13 mouse cellular contexts compared by ENCODE assay signal in the genomic region with DNA sequence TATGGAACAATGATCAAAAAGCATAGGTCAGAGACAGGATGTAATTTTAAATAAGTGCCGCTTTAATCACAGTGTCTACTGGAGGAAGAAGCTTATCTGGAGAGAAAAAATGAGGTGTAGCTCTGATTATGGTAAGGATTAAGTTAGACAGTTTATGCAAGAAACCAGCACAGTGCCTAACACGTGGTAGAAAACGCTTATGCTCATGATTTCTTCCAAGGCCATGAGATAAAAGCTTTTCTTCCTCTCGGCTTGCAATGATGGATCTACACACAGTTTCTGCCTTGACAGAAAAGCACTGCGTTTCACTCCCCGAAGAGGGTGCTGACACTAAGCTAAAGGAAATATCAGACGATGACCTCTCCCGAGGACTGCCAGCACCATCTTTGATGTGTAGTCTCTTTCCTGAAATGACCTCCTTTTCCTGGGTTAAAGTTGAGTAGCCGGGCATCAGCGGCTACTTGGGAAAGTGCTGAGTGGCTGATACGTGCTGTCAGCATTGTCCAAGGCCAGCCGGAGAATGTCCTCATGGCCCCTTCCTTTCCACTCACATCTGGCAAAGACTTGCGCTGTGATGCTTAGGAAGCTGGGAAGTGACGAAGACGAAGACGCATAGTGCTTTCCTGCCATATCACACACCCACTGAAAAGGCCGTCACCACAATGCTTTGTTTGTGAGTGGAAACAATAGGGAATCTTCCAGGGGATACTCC.
A peak's percentile ranks its signal among the peaks of the same experiment; 100 is the strongest.
DNase-seq lines count a peak whose midpoint lies in the region; ATAC-seq lines count a peak whose summit lies in the region.
"Had no signal": no experiment of that assay in that cellular context is flagged by ENCODE, and none has a peak within 500 bp of the region (broad histone marks: within the 10 kb centered on the region; RNA-seq: fewer than 3 reads in every experiment).

No protein-coding gene starts in this region.

- peaks cover 54% of the 10 kb centered on the region for H3K27me3 ChIP-seq in heart, embryonic 11.5 days (ENCODE audit: control insufficient read depth, insufficient read depth, low read length)
- no peaks in the 10 kb centered on the region for H3K27me3 ChIP-seq in kidney, embryonic 16.5 days (ENCODE audit: insufficient read depth, low read length)
- H3K27me3 ChIP-seq: embryonic facial prominence, embryonic 13.5 days had no signal

- H3K9me3 ChIP-seq in heart, embryonic 11.5 days (replicated peaks; ENCODE audit: control insufficient read depth, low read length) = no peaks in the 10 kb centered on the region
- H3K9me3 ChIP-seq in kidney, embryonic 16.5 days (ENCODE audit: low read length) = no peaks in the 10 kb centered on the region
- H3K9me3 ChIP-seq: embryonic facial prominence, embryonic 13.5 days had no signal

- H3K4me3 ChIP-seq in heart, embryonic 11.5 days (ENCODE audit: low read depth, low read length) = no peak overlapping the region
- H3K4me3 ChIP-seq in kidney, embryonic 16.5 days (ENCODE audit: low read length) = no peak overlapping the region
- H3K4me3 ChIP-seq: embryonic facial prominence, embryonic 13.5 days had no signal

- no peaks in the 10 kb centered on the region for H3K4me1 ChIP-seq in heart, embryonic 11.5 days (ENCODE audit: control insufficient read depth, insufficient read depth, low read length)
- H3K4me1 ChIP-seq in kidney, embryonic 16.5 days (ENCODE audit: insufficient read depth, low read length) = peaks cover 9% of the 10 kb centered on the region; the same call in 1 of the 2 replicates
- H3K4me1 ChIP-seq: embryonic facial prominence, embryonic 13.5 days had no signal

- peak; percentile 97 for DNase-seq in heart, adult 11 months
- peak; percentile 64 for DNase-seq in heart, adult 8-10 months (ENCODE audit: low spot score)
- peak; percentile 45 for DNase-seq in lung, postnatal 25 days (ENCODE audit: low spot score)
- DNase-seq in adipocyte (ENCODE audit: low spot score) (no peak), MN1 (ENCODE audit: low spot score) (no peak)
- no peak for DNase-seq in gastrocnemius, adult 18-20 months (ENCODE audit: low spot score)
- DNase-seq: B cell, adult 2 months; layer of hippocampus, adult 9-11 months; retina, postnatal 1 day had no signal

- H3K36me3 ChIP-seq in heart, embryonic 11.5 days (ENCODE audit: control insufficient read depth, insufficient read depth, low read length) = no peaks in the 10 kb centered on the region
- H3K36me3 ChIP-seq in kidney, embryonic 16.5 days (ENCODE audit: insufficient read depth, low read length) = no peaks in the 10 kb centered on the region
- H3K36me3 ChIP-seq: embryonic facial prominence, embryonic 13.5 days had no signal

- no peak; the same call in 1 of the 2 replicates for ATAC-seq in heart, embryonic 11.5 days (replicated peaks; ENCODE audit: insufficient number of reproducible peaks, low FRiP score, low TSS enrichment)
- ATAC-seq in kidney, embryonic 16.5 days (ENCODE audit: low FRiP score, low TSS enrichment) = peak; percentile 54; the same call in 1 of the 2 replicates

- no peak overlapping the region for H3K9ac ChIP-seq in heart, embryonic 11.5 days (ENCODE audit: low read depth, low read length)
- no peak overlapping the region for H3K9ac ChIP-seq in kidney, embryonic 16.5 days (replicated peaks; ENCODE audit: low read length)
- H3K9ac ChIP-seq: embryonic facial prominence, embryonic 13.5 days; liver, embryonic 14.5 days had no signal

- H3K27ac ChIP-seq in heart, embryonic 11.5 days (ENCODE audit: low read depth, low read length) = no peak overlapping the region
- no peak overlapping the region for H3K27ac ChIP-seq in kidney, embryonic 16.5 days (ENCODE audit: low read length)
- H3K27ac ChIP-seq: embryonic facial prominence, embryonic 13.5 days; liver, embryonic 14.5 days had no signal

- no peak overlapping the region for H3K4me2 ChIP-seq in heart, embryonic 11.5 days
- 0 out of 2 replicates have a peak overlapping the region, but pooled peaks have one; percentile 16 for H3K4me2 ChIP-seq in kidney, embryonic 16.5 days (replicated peaks; ENCODE audit: low read depth, low read length)
- H3K4me2 ChIP-seq: embryonic facial prominence, embryonic 13.5 days had no signal

- 18% methylated on average over 17 of the region's 17 CpGs for whole genome bisulfite sequencing in heart, embryonic 11.5 days (ENCODE audit: insufficient replicate concordance)
- 43% methylated on average over 17 of the region's 17 CpGs for WGBS in kidney, embryonic 16.5 days

Comparison
In these comparisons a context has a peak if more than half of its experiments do, and no peak if none do; other contexts are left out.
1. DNase-seq: peak in heart, adult 11 months (single experiment), heart, adult 8-10 months (single experiment) and lung, postnatal 25 days (single experiment); none in adipocyte (single experiment), MN1 (single experiment) and gastrocnemius, adult 18-20 months (single experiment).